Mouse (Mus musculus) WW6 (cell line): ENCODE results near the gene Nhlrc1.

Experiments used
- DNase-seq: peaks from one replicate; pipeline ENCODE4 v3.0.0-alpha.2; 2013; ENCODE audit warnings: low read depth, low spot score

Nhlrc1 gene

DNA sequence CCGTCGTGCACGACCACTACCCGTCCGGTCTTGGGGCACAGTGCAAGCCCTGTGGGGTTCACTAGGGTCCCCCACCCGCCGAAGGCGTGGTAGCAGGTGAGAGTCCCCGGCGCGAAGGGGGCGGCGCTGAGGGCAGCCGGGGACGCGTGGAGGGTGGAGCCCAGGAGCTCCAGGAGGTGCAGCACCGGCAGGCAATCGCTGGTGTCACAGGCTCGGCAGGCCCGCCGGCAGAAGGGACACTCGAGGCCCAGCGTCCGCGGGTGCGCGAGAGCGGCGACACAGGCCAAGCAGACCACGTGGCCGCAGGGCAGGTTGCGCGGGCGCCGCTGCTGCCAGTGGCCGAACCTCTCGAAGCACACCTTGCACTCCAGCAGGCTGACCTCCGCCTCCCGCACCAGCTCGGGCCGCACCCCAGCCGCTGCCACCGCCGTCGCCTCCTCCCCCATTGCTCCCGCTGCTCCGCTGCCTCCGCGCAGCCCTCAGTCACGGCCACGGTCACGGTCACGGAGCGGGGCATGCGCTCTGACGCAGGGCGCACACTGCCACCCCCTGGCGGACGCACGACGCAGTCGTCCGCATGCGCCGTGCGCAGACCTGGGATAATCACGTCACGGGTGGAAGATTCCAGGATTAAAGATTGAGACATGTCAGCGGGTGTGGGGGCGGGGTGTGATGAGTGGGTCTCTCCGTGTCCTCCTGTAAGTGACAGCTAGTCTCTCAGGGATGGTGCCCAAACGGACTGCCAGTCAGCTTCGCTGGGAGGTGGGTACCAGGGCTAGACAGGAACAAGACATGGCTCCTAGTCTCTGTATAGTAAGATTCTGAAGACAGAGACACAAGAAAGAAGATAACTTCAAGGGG, at the start of gene Nhlrc1:
Gene Nhlrc1 (minus strand): TSS at position 517 of the 861 bp plus-strand sequence.
- DNase-seq: no peak

- no peak for DNase-seq
These were observed 49.5 kb upstream of the Nhlrc1 start for GRCm38 (mm10) chr13:47063985-47064760.

DNA sequence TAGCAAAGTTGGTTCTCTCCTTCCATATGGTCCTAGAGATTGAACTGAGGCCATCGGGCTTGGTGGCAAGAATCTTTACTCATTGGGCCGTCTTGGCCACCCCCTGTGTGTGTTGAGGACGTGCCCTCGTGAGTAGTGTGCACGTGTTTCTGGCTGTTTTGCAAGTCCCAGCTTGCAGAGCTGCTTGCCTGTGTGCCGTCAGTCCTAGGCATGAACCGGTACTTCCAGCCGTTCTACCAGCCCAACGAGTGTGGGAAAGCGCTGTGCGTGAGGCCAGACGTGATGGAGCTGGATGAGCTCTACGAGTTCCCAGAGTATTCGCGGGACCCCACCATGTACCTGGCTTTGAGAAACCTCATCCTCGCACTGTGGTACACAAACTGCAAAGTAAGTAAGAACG, 48.1 kb upstream of the Nhlrc1 start:
- no peak for DNase-seq

- no peak for DNase-seq
These were observed 42.1 kb upstream of the Nhlrc1 start for GRCm38 (mm10) chr13:47056781-47057180.

- DNase-seq: no peak
These were observed 41.5 kb upstream of the Nhlrc1 start for GRCm38 (mm10) chr13:47056126-47056525.

- no peak for DNase-seq
These were observed 39.3 kb upstream of the Nhlrc1 start for GRCm38 (mm10) chr13:47053971-47054370.

DNA sequence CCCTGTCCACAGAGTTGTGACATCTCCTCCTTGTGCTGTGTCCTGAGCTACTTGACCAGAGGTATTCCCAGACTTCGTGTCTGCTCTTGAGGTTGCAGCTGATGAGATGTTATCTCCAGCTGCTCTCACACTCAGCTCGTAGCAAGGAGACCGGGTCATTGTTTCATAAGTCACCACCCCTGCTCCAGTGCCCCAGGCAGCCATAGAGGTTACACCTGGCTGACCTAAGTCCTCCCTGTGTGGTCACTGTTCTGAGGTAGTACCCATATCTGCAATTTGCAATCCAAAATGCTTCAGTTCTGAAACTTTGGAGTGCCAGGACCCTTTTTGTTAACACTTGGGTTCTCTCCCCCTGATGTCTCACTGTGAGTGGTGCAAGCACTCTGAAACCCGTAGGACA, 35.4 kb upstream of the Nhlrc1 start:
- DNase-seq: no peak

DNA sequence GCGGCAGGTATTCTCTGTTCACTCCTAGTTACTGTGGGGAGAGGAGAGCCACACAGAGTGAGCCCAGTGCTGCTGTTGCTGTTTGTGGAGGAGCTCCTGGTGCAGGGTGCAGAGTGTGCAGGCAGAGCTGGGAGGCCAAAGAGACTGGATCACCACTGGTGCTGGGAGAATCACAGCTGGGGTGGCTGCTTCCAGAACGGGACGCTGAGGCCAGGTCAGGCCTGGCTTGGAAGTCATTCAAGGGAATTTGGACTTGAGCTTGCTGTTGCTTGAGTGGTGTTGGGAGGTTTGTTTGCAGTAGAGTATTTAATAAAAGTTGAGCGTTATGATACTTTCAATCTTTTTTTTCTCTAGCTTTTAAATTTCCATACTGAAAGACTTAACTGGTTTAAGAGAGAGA, 33.3 kb upstream of the Nhlrc1 start:
- DNase-seq: no peak

GRCm38 (mm10) chr13:47044617-47044947, 29.9 kb upstream of the Nhlrc1 start, which contains the start of gene Tpmt:
Tpmt (minus strand) TSS chr13:47044737.
- DNase-seq: no peak

GRCm38 (mm10) chr13:47043833-47044616, 29.4 kb upstream of the Nhlrc1 start:
- DNase-seq: no peak

GRCm38 (mm10) chr13:47043030-47043680, 28.5 kb upstream of the Nhlrc1 start, which contains the start of gene Kdm1b:
Kdm1b (plus strand) TSS chr13:47043499.
- DNase-seq: peak; percentile 98

DNA sequence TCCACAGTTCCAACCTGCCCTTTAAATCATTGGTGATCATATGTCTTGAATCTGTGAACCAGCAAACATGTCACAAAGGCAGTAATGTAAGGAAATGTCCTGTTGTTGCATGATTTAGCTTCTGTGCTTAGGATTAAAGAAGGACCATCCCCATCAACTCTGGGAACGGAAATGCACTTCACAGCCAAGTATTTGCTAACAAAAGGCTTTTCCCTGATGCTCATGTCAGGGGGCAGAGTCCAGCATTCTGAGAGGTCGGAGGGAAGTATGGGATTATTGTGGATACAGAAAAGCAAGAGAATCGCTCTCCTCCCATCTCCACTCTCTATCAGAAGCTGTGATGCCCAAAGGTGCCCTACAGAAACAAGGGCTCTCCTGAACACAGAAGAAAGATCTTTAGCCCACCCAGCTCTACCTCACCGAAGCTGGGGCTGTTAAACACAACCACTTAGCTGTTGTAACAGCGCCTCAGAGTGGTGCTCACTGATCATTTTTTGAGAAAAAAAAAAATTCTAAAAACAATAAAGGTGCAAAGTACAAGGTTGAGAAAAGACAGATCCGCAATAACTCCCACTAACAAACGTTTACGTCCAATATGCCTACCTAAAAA, 27.5 kb upstream of the Nhlrc1 start:
- no peak for DNase-seq

- DNase-seq: no peak
These were observed 25.4 kb upstream of the Nhlrc1 start for GRCm38 (mm10) chr13:47040061-47040460.

GRCm38 (mm10) chr13:47037946-47038345, 23.3 kb upstream of the Nhlrc1 start:
- no peak for DNase-seq

- no peak for DNase-seq
These were observed 19.0 kb upstream of the Nhlrc1 start for GRCm38 (mm10) chr13:47033602-47034001.

- DNase-seq: no peak
These were observed 15.9 kb upstream of the Nhlrc1 start for GRCm38 (mm10) chr13:47030376-47031107.

DNA sequence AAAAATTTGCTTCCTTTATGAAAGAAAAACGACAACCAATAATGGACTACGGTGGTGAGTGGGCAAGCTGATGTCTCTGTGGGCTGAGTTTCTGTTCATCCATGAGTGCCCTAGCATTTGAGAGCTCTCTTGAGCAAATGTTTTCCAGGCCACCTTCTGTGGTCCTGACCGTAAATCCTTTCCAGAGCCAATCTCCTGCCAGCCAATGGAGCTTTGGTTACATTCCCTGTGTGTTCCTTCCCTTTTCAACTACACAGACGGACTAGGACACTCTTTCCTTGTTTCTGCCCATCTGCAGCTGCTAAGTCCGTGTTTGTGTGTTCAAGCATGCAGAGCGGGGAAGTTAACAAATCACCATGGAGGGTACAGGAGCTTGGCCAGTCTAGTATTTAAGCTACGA, 6.1 kb upstream of the Nhlrc1 start:
- DNase-seq: no peak

GRCm38 (mm10) chr13:47019774-47020173, 5.1 kb upstream of the Nhlrc1 start:
- no peak for DNase-seq

DNA sequence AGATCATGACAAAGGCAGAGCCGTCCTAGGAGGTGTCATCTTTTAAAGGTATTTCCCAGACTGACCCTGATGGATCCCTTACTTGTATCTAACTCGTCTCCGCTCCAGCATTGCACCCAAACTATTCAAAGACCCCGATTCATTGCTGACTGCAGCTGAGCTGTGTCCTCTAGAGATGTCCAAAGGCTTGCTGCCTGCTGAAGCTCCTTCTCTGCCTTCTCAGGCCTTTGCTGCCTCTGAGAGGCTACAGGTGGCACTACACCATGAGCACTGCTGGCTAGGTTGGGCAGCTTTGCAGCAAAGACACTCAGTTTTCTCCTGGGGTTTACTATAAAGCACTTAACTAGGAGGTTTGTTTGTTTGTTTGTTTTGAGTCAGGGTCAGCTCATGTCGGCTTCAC, 2.6 kb upstream of the Nhlrc1 start:
- DNase-seq: no peak

- no peak for DNase-seq
These were observed 498 bp upstream of the Nhlrc1 start for GRCm38 (mm10) chr13:47015195-47015501.

DNA sequence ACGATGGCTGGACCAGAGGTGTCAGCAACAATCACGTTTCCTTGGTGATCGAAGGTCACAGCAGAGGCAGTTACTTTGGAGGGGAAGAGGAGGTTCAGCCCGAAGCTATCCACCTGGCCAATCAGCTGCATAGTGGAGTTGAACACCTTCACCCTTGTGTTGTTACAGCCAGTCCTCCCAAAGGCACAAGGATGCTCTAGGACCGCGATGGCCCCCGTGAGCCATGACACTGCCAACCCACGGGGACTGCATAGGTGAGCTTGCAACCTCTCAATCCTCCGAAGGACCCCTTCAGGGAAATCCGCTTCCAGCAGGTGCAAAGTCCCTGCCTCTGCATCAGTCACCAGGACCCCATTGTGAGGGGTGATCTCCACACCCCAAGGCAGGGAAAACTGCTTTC, 910 bp downstream of the Nhlrc1 start:
- DNase-seq: no peak
